Mouse (Mus musculus): Measurements from ENCODE around the gene Lgals3.
"Not testable (repeated sequence)": the region's sequence is repeated elsewhere in the genome, so short reads cannot be mapped to it uniquely, and the experiment has no call there.

The Lgals3 gene

DNA sequence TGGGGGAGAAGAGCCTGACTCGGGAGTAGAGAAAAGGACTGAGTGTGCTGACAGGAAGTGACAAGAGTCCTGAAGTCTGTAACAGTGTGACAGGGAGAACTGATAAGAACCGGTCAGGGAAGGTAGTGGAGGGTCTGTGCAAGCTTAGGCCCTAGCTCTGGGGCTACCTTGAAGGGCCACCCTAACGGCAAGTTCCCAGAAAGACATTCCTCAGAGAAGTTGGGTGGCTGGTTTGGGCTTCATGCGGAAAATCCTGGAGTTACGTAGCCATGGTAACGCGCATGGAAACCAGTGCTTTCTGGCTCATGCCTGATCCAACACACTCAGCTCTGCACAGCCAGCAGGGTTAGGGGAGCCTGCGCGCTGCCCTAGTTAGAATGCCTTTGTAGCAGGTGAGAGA is at the start of gene Lgals3:
Gene Lgals3 (plus strand): TSS at position 291 of the 400 bp plus-strand sequence.
- DNase-seq (ENCODE audit: low spot score), result peak; percentile 58

DNA sequence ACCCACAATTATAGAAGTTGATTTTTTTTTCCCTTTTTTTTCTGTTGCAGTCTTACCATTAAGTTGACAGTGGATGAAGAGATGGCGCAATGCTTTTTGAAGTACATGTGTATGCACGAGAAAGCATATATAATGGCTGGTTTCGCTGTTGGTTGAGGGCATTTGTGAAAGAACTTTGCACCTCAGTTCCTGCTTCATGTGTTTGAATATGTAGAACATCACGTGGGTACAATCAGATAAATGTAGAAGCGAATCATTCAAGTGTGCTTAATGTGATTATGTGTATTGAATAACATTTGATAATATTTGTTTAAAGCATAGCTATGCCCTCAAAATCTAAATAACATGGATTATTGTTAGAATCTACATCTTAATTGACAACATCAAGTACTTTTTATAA is 48.2 kb upstream of the Lgals3 start:
- no peak for DNase-seq (ENCODE audit: low spot score)

DNA sequence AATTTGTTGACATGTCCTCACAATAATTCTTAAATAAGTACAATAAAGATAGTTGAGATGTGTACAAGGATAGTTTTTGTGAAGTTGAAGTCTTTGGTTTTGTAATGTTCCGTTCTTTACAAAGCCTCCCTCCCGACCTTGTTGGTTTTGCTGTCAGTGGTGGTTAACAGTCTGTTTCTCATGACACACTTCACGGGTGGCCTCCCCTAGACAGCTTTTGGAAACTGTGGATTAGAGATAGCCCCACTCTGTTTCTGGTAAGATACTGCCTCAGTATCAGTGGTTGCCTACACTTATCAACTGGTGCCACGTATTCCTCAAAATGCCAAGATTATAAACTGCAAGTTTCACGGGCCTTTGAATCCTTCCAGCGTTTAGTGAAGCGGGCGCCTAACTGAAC is 46.0 kb upstream of the Lgals3 start:
- not testable (repeated sequence) for DNase-seq (ENCODE audit: low spot score)

- peak; percentile 35 for DNase-seq (ENCODE audit: low spot score)
Observed at GRCm38 (mm10) chr14:47325965-47326761, 41.4 kb upstream of the Lgals3 start.

DNA sequence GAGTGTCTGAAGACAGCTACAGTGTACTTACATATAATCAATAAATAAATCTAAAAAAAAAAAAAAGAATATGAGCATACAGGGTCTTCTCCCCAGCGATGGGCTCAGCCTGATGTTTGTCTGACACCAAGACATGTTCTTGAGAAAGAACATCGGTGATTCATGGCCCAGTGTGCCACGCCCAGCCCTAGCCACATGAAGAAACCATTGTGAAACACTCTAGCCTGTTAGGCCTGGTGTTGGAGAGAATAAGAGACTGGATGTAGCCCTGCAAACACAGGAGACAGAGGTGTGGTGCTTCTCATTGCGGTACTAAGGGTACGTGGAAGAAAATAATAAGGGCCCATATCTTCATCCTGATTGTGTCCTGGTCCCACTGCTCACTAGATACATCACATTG is 40.2 kb upstream of the Lgals3 start:
- DNase-seq (ENCODE audit: low spot score), result no peak

GRCm38 (mm10) chr14:47331920-47332319 is 35.6 kb upstream of the Lgals3 start:
- DNase-seq (ENCODE audit: low spot score), result no peak

- DNase-seq (ENCODE audit: low spot score), result peak; percentile 83
Observed at GRCm38 (mm10) chr14:47334819-47335218, 32.7 kb upstream of the Lgals3 start.

DNA sequence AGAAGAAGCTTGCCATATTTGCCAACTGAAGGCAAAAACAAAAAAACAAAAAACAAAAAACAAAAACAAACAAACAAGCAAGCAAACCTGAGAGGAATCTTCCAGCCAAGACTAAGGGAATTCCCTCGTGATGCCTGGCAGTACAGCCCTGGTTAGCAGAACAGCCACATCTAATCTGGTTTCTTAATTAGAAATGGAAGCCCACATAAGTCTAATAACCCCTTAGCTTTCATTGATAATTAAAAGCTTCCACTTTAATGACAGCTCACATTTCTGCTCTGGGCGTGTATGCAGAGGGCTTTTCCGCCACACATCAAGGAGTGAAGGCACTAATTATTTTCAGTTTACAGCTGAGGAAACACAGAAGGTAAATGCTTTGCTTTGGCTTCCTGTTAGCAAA is 32.3 kb upstream of the Lgals3 start:
- DNase-seq (ENCODE audit: low spot score), result no peak

DNA sequence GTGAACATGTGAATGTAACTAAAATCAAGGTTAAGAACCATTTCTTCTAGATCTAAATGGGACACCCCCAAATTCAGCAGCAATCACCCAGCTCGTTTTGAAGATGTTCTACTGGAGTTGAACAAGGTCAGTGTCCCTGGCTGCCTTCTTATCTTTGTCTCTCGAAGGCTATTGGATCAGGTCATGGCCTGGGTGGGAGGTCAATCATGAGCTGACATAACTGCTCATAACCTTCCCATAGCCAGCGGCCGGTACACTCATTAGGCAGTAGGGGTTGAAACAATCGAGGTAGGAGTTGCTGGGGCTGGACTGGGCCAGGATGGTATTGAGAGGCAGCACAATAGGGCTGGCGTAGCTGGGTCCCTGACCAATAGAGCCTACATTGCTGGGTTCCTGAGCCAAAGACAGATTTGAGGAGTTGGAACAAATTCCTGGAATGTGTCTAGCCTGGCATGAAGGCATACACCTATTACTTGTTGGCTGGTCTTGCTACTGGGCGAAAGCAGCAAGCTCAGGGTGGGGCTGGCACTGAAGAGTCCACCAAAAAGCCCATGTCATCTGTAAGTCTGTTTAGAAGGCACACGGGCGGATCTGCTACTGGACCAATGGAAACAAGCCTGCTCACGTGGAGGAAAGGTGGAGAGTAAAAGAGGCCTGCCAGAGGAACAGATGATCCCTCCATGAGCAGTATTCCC is 27.2 kb upstream of the Lgals3 start:
- DNase-seq (ENCODE audit: low spot score), result no peak

DNA sequence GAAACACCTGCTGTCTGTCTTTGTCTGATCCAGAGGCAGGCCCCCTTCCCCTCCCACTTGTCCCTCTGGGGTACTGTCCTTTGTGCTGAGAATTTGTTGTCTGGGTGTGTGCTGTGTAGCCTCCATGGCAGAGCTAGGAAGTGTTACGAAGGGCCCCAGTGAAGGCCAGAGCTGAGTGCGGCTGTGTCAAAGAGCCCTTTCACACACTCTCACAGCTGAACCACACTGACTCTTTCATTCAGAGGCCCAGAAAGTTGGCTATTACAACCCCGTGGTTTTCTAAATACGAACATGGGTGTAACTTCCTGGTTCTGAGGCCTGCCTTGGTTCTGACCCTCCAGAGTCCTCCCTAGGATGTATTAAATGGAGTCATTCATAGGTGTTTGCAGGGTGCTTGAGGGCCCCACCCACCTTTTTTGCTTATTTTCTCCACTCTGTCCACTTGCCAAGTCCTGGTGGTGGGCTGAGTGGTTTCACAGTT is 25.7 kb upstream of the Lgals3 start:
- peak; percentile 36 for DNase-seq (ENCODE audit: low spot score)

- no peak for DNase-seq (ENCODE audit: low spot score)
Observed at GRCm38 (mm10) chr14:47346715-47347114, 20.8 kb upstream of the Lgals3 start.

DNA sequence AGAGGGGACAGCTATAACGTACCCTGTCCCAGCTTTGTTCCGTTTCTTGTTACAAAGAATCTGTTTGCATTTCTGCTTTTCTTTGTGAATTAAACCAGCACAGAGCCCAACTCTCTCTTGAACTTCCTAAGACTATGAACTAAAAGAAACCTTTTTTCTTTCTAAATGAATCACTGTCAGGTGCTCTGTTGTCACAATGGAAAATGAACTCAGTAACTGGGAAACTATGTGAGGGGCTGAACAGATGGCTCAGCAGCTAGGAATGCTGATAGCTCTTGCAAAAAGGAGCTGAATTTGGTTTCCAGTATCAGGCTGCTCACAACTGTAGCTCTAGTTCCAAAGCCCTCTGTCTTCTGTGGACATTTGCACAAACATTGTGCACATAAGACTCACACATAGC is 16.6 kb upstream of the Lgals3 start:
- no peak for DNase-seq (ENCODE audit: low spot score)

DNA sequence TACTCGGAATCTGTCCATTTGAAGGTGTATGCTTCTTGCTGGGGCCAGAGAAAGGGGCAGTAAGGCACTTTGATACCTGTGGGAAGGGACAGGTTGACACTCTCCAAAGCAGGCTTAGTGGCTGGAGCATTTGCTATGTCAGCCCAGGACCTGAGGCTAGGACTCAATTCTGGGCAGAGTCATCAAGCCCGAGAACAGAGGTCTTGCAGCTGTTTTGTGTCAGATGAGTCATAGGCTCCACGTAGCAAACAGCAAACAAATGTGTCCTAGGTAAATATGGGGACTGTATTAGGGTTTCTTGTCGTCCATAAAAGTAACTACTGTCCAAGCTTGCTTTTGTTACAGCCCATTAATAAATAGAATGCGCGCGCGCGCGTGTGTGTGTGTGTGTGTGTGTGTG is 15.3 kb upstream of the Lgals3 start:
- no peak for DNase-seq (ENCODE audit: low spot score)

GRCm38 (mm10) chr14:47353240-47353639 is 14.3 kb upstream of the Lgals3 start:
- no peak for DNase-seq (ENCODE audit: low spot score)

DNA sequence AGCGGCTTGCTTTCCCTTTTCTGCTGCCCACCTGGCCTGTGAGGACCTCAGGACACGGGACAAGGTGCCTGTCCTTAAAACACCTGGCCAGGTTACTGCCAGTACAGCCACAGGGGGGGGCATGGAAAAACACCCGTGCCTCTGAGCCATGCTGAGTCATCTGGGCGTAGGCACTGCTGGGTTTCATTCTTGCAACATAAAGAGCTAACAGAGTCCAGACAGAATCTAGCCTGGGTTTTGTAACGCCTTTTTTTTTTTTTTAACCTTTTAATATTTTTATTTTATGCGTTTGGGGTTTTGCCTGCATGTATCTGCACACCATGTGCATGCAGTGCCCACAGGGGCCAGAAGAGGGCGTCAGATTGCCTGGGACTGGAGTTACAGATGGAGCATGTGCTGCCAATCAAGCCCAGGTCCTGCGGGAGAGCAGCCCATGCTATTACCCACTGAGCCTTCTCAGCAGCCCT is 13.4 kb upstream of the Lgals3 start:
- DNase-seq (ENCODE audit: low spot score), result no peak

GRCm38 (mm10) chr14:47354948-47355347 is 12.6 kb upstream of the Lgals3 start:
- no peak for DNase-seq (ENCODE audit: low spot score)

DNA sequence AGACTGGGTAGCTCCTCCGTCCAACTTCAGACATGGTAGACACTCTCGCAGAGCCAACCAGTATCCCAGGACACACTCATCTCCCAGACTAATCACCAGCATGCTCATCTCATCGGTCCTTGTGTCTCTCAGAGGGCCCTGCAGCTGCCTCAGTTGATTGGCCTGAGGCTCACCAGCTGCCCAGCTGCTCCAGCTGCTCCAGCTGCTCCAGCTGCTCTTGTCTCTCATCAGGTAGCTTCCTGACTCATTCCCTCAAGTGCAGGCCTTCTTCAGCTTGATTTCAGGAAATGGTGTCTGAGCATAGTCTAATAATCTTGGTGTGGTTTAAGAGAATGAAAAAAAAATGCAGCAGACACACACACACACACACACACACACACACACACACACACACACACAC is 10.9 kb upstream of the Lgals3 start:
- DNase-seq (ENCODE audit: low spot score), result no peak

DNA sequence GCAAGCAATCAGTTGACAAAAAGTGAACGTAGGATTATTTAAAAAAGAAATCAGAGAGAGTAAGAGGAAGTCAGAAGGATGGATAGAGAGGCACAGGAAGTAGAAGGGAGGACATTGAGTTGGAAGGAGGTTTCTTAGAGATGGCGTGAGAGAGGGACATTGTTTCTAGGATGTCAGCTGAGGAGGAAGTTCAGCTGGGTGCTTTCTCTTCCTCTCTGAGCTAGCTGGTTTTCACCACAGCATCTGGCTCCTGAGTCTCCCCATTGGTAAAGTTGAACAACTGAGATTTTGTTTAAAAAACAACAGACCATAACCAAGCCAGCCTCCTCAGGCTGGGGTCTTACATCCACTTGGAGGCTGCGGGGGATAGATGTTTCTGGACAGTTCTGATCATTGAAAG is 7.9 kb upstream of the Lgals3 start:
- DNase-seq (ENCODE audit: low spot score), result no peak

DNA sequence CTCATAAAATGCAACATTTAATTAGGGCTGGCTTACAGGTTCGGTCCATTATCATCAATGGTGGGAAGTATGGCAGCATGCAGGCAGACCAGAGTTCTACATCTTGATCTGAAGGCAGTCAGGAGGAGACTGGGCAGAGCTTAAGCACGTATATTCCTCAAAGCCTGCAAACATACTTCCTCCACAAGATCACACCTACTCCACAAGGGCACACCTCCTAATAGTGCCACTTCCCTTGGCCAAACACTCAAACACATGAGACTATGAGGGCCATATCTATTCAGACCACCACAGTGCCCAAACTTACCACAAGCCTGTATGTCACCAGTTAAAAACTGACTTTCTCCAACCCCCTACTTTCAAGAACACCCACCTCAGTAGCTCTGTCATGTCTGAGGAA is 6.1 kb upstream of the Lgals3 start:
- no peak for DNase-seq (ENCODE audit: low spot score)

DNA sequence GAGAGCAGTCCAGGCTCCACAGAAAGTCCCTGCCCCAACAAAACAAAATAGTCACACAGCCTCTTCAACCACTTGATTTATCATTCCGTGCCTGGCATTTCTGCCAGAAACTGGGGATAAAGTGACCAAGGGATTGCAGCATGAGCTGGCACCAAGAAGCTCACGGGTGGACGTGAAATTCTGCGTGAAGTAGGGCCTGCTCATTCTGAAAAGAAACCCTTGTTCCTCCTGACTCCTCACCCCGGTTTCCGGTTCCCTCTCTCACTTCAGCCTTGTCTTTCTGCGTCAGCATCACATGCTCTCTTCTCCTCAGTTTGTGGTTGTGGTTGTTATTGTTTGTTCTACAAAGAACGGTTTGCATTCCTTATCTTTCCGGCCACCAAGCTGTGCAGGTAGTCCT is 5.7 kb upstream of the Lgals3 start:
- DNase-seq (ENCODE audit: low spot score), result no peak

- no peak for DNase-seq (ENCODE audit: low spot score)
Observed at GRCm38 (mm10) chr14:47364742-47365449, 2.7 kb upstream of the Lgals3 start.

GRCm38 (mm10) chr14:47366881-47367321 is 650 bp upstream of the Lgals3 start:
- DNase-seq (ENCODE audit: low spot score), result peak; percentile 76

DNA sequence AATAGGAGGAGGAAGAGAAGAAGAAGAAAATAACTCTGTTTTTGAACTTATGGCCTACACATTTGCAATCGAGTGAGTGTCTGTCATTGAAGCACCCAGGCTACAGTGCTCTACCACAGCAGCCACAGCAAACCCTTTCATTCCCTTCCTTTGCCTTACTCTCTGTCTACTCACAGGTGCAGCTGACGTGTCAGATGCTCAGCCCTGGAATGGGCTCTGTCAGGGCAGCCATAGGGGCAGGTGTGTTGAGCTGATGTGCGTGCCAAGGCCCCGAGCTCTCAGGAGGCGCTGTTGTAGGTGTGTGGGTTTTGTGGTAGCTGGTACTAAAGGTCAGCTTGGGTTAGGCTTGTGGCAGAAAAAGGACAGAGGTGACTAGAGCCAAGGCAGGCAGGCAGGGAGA is 2.2 kb downstream of the Lgals3 start:
- DNase-seq (ENCODE audit: low spot score), result no peak

Measured in layer of hippocampus, adult 11-12 months (tissue).